Mouse (Mus musculus) spleen, adult 2 months (tissue): ENCODE data around the gene Tfap2e.

Source experiments
- CTCF ChIP-seq: fragments of 200-500 bp; IDR thresholded peaks from 2 replicates; pipeline ENCODE4 v1.5.1; 2011; ENCODE audit warnings: mild to moderate bottlenecking, inconsistent platforms; ENCODE audit not compliant: insufficient read depth, insufficient read length, insufficient replicate concordance; ENCODE audit errors: extremely low read depth
- POLR2A ChIP-seq: fragments of 200-500 bp; IDR thresholded peaks from 2 replicates; pipeline ENCODE4 v1.6.1; 2011; ENCODE audit warnings: low read depth, low read length, inconsistent platforms

DNA sequence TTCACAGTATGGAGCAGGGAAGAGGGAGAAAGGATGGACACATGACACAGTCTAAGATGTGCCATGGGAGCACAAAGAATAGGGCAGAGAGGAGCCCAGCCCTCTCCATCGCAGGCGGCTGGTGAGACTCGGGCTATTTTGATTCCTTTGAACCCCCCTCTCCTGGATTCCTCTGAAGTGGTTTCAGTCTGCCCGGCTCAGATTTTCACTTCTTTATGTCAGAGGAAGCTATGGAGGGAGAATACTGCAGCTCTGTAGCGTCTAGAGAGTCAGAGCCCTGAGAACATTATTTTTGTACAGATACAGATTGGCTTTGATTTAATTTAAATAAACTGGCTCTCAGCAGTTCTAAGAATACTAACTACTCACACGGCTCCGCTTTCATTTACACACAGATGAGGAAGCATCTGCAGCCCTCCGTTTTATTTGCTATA, 43.1 kb upstream of the Tfap2e start:
- TF ChIP-seq POLR2A: no peak
- TF ChIP-seq CTCF: no peak
